Mouse (Mus musculus) kidney, embryonic 16.5 days (tissue): ENCODE data around the gene Fos. TPM values are rescaled to one million over a fixed set of nuclear protein-coding genes. Genes with fewer than 3 reads are reported as not detected.
A peak's percentile ranks its signal among the peaks of the same experiment; 100 is the strongest.

Source experiments
- ATAC-seq: fragments of 200-750 bp; cut with Nextera tagmentation; 2 replicates; pipeline ENCODE4 v1.8.0; 2017; ENCODE audit warnings: moderate TSS enrichment; ENCODE audit not compliant: low FRiP score, low TSS enrichment
- H3K27ac ChIP-seq: fragments of 300-500 bp; sonication (generic); 2 replicates; pipeline ENCODE4 v1.5.1; 2014; ENCODE audit warnings: low read length
- H3K27me3 ChIP-seq: fragments of 300-500 bp; sonication (generic); 2 replicates; pipeline ENCODE4 v1.6.1; 2014; ENCODE audit warnings: low read length, control low read depth, mixed read lengths; ENCODE audit not compliant: insufficient read depth
- H3K36me3 ChIP-seq: fragments of 300-500 bp; sonication (generic); 2 replicates; pipeline ENCODE4 v1.6.1; 2014; ENCODE audit warnings: low read length, control low read depth, mixed read lengths; ENCODE audit not compliant: insufficient read depth
- H3K4me1 ChIP-seq: fragments of 300-500 bp; sonication (generic); 2 replicates; pipeline ENCODE4 v1.6.1; 2014; ENCODE audit warnings: low read length, control low read depth, mixed read lengths; ENCODE audit not compliant: insufficient read depth
- H3K4me2 ChIP-seq: fragments of 300-500 bp; sonication (generic); replicated peaks from 2 replicates; pipeline ENCODE4 v1.6.1; 2014; ENCODE audit warnings: low read depth, low read length
- H3K4me3 ChIP-seq: fragments of 300-500 bp; sonication (generic); 2 replicates; pipeline ENCODE4 v1.5.1; 2014; ENCODE audit warnings: mild to moderate bottlenecking, low read length
- H3K9ac ChIP-seq: fragments of 300-500 bp; sonication (generic); replicated peaks from 2 replicates; pipeline ENCODE4 v1.6.1; 2014; ENCODE audit warnings: low read length
- H3K9me3 ChIP-seq: fragments of 300-500 bp; sonication (generic); 2 replicates; pipeline ENCODE4 v1.6.1; 2016; ENCODE audit warnings: low read length, control low read depth
- WGBS: fragments of 180-500 bp; shearing (Covaris S2); extraction: QIAGEN DNeasy Blood & Tissue Kit; methylation state at CpG from one replicate; pipeline ENCODE4 v1.1.7; 2014; 5-methylcytosine and 5-hydroxymethylcytosine counted together
- polyA plus RNA-seq: library from polyadenylated mRNA; unstranded; fragments of >200 nt; fragmentation: Nextera tagmentation; extraction: Ambion mirVana; gene quantifications from 2 replicates; pipeline ENCODE4 v1.2.1, GENCODE M21; 2015

Fos gene
- polyA plus RNA-seq, 1 experiment from 2014 or later, result 3.5 TPM

- Histone ChIP-seq H3K27ac (peak overlapping the region; percentile 40), H3K4me2 (peak overlapping the region; percentile 93), H3K36me3 (no peaks in the 10 kb centered on the region), H3K27me3 (peaks cover 21% of the 10 kb centered on the region), H3K9me3 (no peaks in the 10 kb centered on the region), H3K9ac (peak overlapping the region; percentile 65), H3K4me3 (peak overlapping the region; percentile 64), H3K4me1 (peaks cover 31% of the 10 kb centered on the region)
- 0 out of 2 replicates have a peak, but pooled peaks have one; percentile 0 for ATAC-seq
- under 1% methylated on average over 23 of the region's 23 CpGs for WGBS
Measured at GRCm38 (mm10) chr12:85472656-85473410, 857 bp upstream of the Fos start.

- H3K4me2 ChIP-seq, result peak overlapping the region; percentile 93
- peaks cover 21% of the 10 kb centered on the region for H3K27me3 ChIP-seq
- H3K27ac ChIP-seq, result no peak overlapping the region
- H3K4me1 ChIP-seq, result peaks cover 31% of the 10 kb centered on the region
- peak overlapping the region; percentile 65 for H3K9ac ChIP-seq
- H3K9me3 ChIP-seq, result no peaks in the 10 kb centered on the region
- no peak for ATAC-seq
- WGBS, result under 1% methylated on average over 49 of the region's 49 CpGs
- no peaks in the 10 kb centered on the region for H3K36me3 ChIP-seq
- H3K4me3 ChIP-seq, result peak overlapping the region; percentile 64
Measured at GRCm38 (mm10) chr12:85474298-85475231, 875 bp downstream of the Fos start.

- H3K4me2 ChIP-seq, result peak overlapping the region; percentile 93
- H3K27ac ChIP-seq, result no peak overlapping the region
- H3K36me3 ChIP-seq, result no peaks in the 10 kb centered on the region
- H3K9me3 ChIP-seq, result no peaks in the 10 kb centered on the region
- ATAC-seq, result no peak
- peak overlapping the region; percentile 37; the same call in 1 of the 2 replicates for H3K9ac ChIP-seq
- 8% methylated on average over 14 of the region's 16 CpGs for WGBS
- H3K4me3 ChIP-seq, result peak overlapping the region; percentile 64
- H3K27me3 ChIP-seq, result peaks cover 21% of the 10 kb centered on the region
- peaks cover 31% of the 10 kb centered on the region for H3K4me1 ChIP-seq
Measured at GRCm38 (mm10) chr12:85475232-85475919, 1.7 kb downstream of the Fos start.

DNA sequence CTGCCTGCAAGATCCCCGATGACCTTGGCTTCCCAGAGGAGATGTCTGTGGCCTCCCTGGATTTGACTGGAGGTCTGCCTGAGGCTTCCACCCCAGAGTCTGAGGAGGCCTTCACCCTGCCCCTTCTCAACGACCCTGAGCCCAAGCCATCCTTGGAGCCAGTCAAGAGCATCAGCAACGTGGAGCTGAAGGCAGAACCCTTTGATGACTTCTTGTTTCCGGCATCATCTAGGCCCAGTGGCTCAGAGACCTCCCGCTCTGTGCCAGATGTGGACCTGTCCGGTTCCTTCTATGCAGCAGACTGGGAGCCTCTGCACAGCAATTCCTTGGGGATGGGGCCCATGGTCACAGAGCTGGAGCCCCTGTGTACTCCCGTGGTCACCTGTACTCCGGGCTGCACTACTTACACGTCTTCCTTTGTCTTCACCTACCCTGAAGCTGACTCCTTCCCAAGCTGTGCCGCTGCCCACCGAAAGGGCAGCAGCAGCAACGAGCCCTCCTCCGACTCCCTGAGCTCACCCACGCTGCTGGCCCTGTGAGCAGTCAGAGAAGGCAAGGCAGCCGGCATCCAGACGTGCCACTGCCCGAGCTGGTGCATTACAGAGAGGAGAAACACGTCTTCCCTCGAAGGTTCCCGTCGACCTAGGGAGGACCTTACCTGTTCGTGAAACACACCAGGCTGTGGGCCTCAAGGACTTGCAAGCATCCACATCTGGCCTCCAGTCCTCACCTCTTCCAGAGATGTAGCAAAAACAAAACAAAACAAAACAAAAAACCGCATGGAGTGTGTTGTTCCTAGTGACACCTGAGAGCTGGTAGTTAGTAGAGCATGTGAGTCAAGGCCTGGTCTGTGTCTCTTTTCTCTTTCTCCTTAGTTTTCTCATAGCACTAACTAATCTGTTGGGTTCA is 2.5 kb downstream of the Fos start:
- no peak overlapping the region for H3K4me2 ChIP-seq
- no peak overlapping the region for H3K27ac ChIP-seq
- no peaks in the 10 kb centered on the region for H3K9me3 ChIP-seq
- H3K36me3 ChIP-seq, result no peaks in the 10 kb centered on the region
- H3K4me3 ChIP-seq, result no peak overlapping the region
- peaks cover 19% of the 10 kb centered on the region for H3K27me3 ChIP-seq
- WGBS, result 43% methylated on average over 23 of the region's 23 CpGs
- H3K4me1 ChIP-seq, result peaks cover 31% of the 10 kb centered on the region
- H3K9ac ChIP-seq, result 0 out of 2 replicates have a peak overlapping the region, but pooled peaks have one; percentile 3
- no peak for ATAC-seq

- no peak overlapping the region for H3K27ac ChIP-seq
- H3K4me1 ChIP-seq, result peaks cover 22% of the 10 kb centered on the region
- no peak for ATAC-seq
- no peak overlapping the region for H3K9ac ChIP-seq
- H3K36me3 ChIP-seq, result no peaks in the 10 kb centered on the region
- 85% methylated on average over 4 of the region's 4 CpGs for WGBS
- peaks cover 19% of the 10 kb centered on the region for H3K27me3 ChIP-seq
- H3K4me3 ChIP-seq, result no peak overlapping the region
- H3K9me3 ChIP-seq, result no peaks in the 10 kb centered on the region
- no peak overlapping the region for H3K4me2 ChIP-seq
Measured at GRCm38 (mm10) chr12:85477219-85477618, 3.5 kb downstream of the Fos start.

DNA sequence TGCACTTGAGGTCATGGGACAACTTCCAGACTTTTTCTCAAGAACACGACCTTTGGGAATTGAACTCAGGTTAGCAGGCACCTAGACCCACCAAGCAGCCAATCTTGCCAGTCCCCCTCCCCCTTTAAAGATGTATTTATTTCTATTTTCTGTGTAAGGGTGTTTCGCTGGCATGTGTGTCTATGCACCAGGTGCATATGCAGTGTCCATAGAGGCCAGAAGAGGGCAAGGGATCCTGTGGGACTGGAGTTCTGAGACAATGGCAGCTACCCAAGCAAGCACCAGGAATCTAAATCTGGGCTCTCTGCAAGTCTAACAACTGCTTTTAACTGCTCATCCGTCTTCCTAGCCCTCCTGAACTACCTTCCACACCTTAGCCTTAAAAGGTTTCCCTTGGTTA is 4.1 kb downstream of the Fos start:
- H3K4me1 ChIP-seq, result peaks cover 16% of the 10 kb centered on the region
- H3K9me3 ChIP-seq, result no peaks in the 10 kb centered on the region
- no peak overlapping the region for H3K4me2 ChIP-seq
- no peak overlapping the region for H3K27ac ChIP-seq
- ATAC-seq, result no peak
- WGBS, result 78% methylated on average over 3 of the region's 3 CpGs
- H3K27me3 ChIP-seq, result peaks cover 19% of the 10 kb centered on the region
- no peak overlapping the region for H3K4me3 ChIP-seq
- no peak overlapping the region for H3K9ac ChIP-seq
- no peaks in the 10 kb centered on the region for H3K36me3 ChIP-seq

GRCm38 (mm10) chr12:85478696-85479095 is 5.0 kb downstream of the Fos start:
- H3K27me3 ChIP-seq, result peaks cover 19% of the 10 kb centered on the region
- H3K4me1 ChIP-seq, result peaks cover 13% of the 10 kb centered on the region
- ATAC-seq, result no peak
- no peaks in the 10 kb centered on the region for H3K36me3 ChIP-seq
- H3K4me3 ChIP-seq, result no peak overlapping the region
- no peak overlapping the region for H3K9ac ChIP-seq
- no peak overlapping the region for H3K4me2 ChIP-seq
- H3K27ac ChIP-seq, result no peak overlapping the region
- no peaks in the 10 kb centered on the region for H3K9me3 ChIP-seq
- WGBS, result 61% methylated on average over 7 of the region's 7 CpGs

DNA sequence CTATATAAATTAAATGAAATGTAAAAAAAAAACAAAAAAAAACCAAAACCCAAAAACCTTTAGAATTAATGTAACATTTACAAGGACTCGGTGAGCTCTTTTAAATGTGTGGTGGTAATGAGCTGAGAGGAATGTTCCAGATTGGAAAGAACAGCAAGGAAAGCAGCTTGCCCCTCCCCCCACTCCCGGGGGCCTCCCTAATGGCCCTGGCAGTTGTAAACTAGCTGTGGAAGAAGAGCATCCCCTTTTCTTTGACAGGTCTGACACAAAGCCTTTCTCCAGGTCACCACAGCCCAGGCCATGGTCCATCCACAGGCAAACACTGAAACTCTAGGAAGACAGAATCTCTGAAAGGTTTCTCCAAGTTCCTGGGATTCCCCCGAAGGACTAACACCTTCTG is 5.5 kb downstream of the Fos start:
- Histone ChIP-seq H3K27me3 (peaks cover 19% of the 10 kb centered on the region), H3K4me2 (no peak overlapping the region), H3K27ac (no peak overlapping the region), H3K4me3 (no peak overlapping the region), H3K4me1 (peaks cover 13% of the 10 kb centered on the region), H3K9me3 (no peaks in the 10 kb centered on the region), H3K36me3 (no peaks in the 10 kb centered on the region), H3K9ac (no peak overlapping the region)
- no peak for ATAC-seq
- WGBS, result 24% methylated on average over 3 of the region's 3 CpGs

GRCm38 (mm10) chr12:85483155-85483554 is 9.5 kb downstream of the Fos start:
- Histone ChIP-seq H3K27ac (no peak overlapping the region), H3K4me1 (peaks cover 17% of the 10 kb centered on the region), H3K9ac (no peak overlapping the region), H3K4me2 (no peak overlapping the region), H3K4me3 (no peak overlapping the region), H3K9me3 (no peaks in the 10 kb centered on the region), H3K36me3 (no peaks in the 10 kb centered on the region), H3K27me3 (no peaks in the 10 kb centered on the region)
- ATAC-seq, result no peak
- WGBS, result 37% methylated on average over 4 of the region's 4 CpGs
